Mouse (Mus musculus): ENCODE data around the gene Adamts8.

DNA sequence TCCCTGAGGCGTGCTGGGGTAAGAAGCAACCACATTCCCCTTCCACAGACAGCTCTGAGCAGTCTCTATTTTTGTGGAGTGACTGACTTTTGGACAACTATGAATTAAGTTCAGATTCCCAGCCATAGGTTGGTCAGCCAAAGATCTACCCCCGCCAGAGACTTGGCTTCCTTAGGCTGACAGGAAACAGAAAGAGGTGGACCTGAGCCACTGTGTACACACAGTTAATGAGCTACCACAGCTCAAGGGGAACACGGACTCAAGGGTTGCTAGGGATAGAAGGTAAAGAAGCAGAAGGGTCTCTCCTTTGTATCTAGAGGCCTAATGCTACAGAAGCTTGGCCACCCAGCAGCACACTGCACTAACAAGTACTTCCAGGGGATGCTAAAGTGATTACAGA, 30.2 kb upstream of the Adamts8 start:
- TF ChIP-seq POLR2A (IDR thresholded peaks at IDR 0.05; ENCODE audit: control insufficient read depth, low read depth, low read length), result no peak
- no peak for TF ChIP-seq CTCF (IDR thresholded peaks at IDR 0.05; ENCODE audit: control insufficient read depth, insufficient read depth, insufficient replicate concordance, low read depth, low read length)

Measured in testis, adult 2 months (tissue).